Mouse (Mus musculus) G1E (cell line): ENCODE measurements around the gene Cdc25b.

Experiments
- CTCF ChIP-seq: IDR thresholded peaks from 2 replicates; pipeline ENCODE4 v1.5.1; 2012; ENCODE audit warnings: low read depth, low read length, inconsistent platforms, mixed read lengths
- GATA1 ChIP-seq: IDR thresholded peaks from 2 replicates; pipeline ENCODE4 v1.6.1; 2012; ENCODE audit warnings: borderline replicate concordance, low read length, inconsistent platforms, mixed read lengths
- GATA2 ChIP-seq: IDR thresholded peaks from 2 replicates; pipeline ENCODE4 v1.6.1; 2012; ENCODE audit warnings: low read depth, low read length, inconsistent platforms, borderline replicate concordance
- POLR2AphosphoS5 ChIP-seq: IDR thresholded peaks from 2 replicates; pipeline ENCODE4 v1.6.1; 2012; ENCODE audit warnings: low read depth, low read length, inconsistent platforms; ENCODE audit not compliant: insufficient replicate concordance
- TAL1 ChIP-seq: conservative IDR thresholded peaks from 2 replicates; pipeline ENCODE4 v1.6.1; 2012; ENCODE audit warnings: low read depth, low read length, inconsistent platforms, mixed read lengths

- no peak for TF ChIP-seq GATA1
- no peak for TF ChIP-seq CTCF
- no peak for TF ChIP-seq POLR2AphosphoS5
- TF ChIP-seq TAL1, result no peak
- TF ChIP-seq GATA2, result no peak
Observed at GRCm38 (mm10) chr2:131233307-131234126, 46.8 kb downstream of the Cdc25b start, which contains the start of gene Mavs.
